Mouse (Mus musculus): ENCODE measurements around the gene Zfp942. TPM values are rescaled to one million over a fixed set of nuclear protein-coding genes. Genes with fewer than 3 reads are reported as not detected.

Zfp942 gene
- 1 to 10 TPM; 6.6 to 8.0 (median 7.2) TPM for total RNA-seq (2022)

GRCm38 (mm10) chr17:21962107-21962907 lies at the start of gene Zfp942, which contains the start of gene Zfp943:
Gene Zfp942, minus strand, starts transcription at chr17:21962464.
Gene Zfp943, plus strand, starts transcription at chr17:21962552.
- DNase-seq (ENCODE audit: low spot score in 2 of 2) = peak; percentile 53

DNA sequence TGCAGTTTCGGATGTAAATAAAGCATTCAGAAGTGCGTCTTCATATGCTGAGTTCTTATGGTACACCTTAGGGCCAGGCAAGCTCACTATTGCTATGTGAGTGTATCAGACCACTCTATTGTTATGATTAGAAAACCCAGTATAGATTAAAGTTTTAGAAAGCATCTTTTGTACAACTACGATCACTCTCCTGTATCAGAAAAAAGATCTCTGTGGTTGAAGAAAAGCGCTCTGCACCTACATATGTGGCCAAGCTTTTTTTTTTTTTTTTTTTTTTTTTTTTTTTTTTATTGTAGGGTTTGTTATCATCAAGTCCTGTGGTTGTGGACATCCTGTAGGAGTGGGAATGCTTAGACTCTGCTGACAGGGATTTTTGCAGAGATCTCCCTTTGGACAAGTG lies 1.0 kb upstream of the Zfp942 start:
- DNase-seq (ENCODE audit: low spot score in 2 of 2) = no peak

DNA sequence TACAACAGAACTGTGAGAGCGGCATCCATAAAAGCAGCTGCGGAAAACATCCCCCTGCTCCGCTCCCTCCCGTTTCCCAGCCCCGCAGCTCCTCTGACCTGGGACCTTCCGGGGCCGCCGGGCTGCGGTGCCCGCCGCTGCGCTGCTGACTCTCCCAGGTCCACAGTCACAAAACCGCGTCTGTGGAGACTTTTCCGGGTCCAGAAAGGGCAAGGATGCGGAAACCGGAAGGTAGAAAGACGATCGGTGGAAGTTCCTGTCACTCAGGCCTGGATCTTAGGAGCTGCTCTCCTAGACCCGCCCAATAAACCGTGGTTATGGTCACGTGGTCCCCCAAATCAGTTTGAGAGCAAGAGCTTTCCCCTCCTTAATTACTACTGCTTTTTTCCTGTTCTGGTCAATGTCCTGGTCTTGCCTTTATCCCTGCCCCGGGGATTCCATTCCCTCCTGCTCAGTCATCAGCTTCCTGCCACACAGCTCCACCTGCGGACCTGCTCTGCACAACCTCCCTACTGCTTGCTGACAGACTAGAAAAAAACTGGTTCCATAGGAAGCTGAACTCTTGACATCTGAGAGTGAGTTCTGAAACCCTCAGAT lies 52.7 kb downstream of the Zfp942 start, which contains the start of gene Zfp995:
TSS of gene Zfp995 (minus strand) at position 471 of the 597 bp plus-strand sequence.
- DNase-seq (ENCODE audit: low spot score in 2 of 2) = peak; percentile 6 to 24

DNA sequence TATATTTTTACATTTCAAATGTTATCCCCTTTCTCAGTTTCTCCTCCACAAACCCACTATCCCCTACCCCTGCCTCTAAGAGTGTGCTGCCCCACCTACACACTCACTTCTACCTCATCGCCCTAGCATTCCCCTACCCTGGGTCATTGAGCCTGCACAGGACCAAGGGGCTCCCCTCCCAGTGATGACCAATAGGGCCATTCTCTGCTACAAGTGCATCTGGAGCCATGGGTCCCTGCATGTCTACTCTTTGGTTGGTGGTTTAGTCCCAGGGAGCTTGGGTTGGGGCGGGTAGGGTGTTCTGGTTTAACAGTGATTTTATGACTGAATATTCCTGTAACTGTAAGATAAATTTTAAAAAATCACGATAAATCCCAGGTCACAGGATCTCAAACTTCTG lies 53.2 kb downstream of the Zfp942 start:
- DNase-seq (ENCODE audit: low spot score in 2 of 2) = no peak

Other genes with a start within 250 kb of the Zfp942 start
- 1 to 10 TPM; 4.3 to 6.4 (median 5.7) TPM for gene Zfp229, start 231.7 kb downstream of the Zfp942 start, total RNA-seq (2022)
- gene Zfp820, start 116.7 kb downstream of the Zfp942 start, total RNA-seq (2022) = under 1 TPM; 0.32 to 0.43 (median 0.34) TPM
- gene Zfp995, start 52.5 kb downstream of the Zfp942 start, total RNA-seq (2022) = 1 to 10 TPM in 1 of 4 experiments, under 1 TPM in 3; 0.45 to 1.1 (median 0.78) TPM
- gene Zfp943, start 88 bp upstream of the Zfp942 start, total RNA-seq (2022) = 10 to 100 TPM; 22.7 to 24.0 (median 23.9) TPM
- gene Zfp947, start 203.7 kb upstream of the Zfp942 start, total RNA-seq (2022) = 1 to 10 TPM in 1 of 4 experiments, under 1 TPM in 3; 0.48 to 1.1 (median 0.77) TPM